Mouse (Mus musculus): ENCODE data around the gene Ergic1.
A peak's percentile ranks its signal among the peaks of the same experiment; 100 is the strongest.

The Ergic1 gene

GRCm38 (mm10) chr17:26575786-26576690 is 14.7 kb downstream of the Ergic1 start:
- DNase-seq (ENCODE audit: low spot score) = no peak

GRCm38 (mm10) chr17:26576833-26577232 is 15.5 kb downstream of the Ergic1 start:
- DNase-seq (ENCODE audit: low spot score) = no peak

- no peak for DNase-seq (ENCODE audit: low spot score)
Observed at GRCm38 (mm10) chr17:26577309-26577708, 16.0 kb downstream of the Ergic1 start.

GRCm38 (mm10) chr17:26578162-26578561 is 16.9 kb downstream of the Ergic1 start:
- no peak for DNase-seq (ENCODE audit: low spot score)

GRCm38 (mm10) chr17:26578771-26579170 is 17.5 kb downstream of the Ergic1 start:
- DNase-seq (ENCODE audit: low spot score) = no peak

GRCm38 (mm10) chr17:26579396-26579795 is 18.1 kb downstream of the Ergic1 start:
- no peak for DNase-seq (ENCODE audit: low spot score)

- DNase-seq (ENCODE audit: low spot score) = no peak
Observed at GRCm38 (mm10) chr17:26580873-26581401, 19.6 kb downstream of the Ergic1 start.

- DNase-seq (ENCODE audit: low spot score) = no peak
Observed at GRCm38 (mm10) chr17:26582297-26582696, 21.0 kb downstream of the Ergic1 start.

GRCm38 (mm10) chr17:26583056-26583455 is 21.8 kb downstream of the Ergic1 start:
- DNase-seq (ENCODE audit: low spot score) = no peak

- no peak for DNase-seq (ENCODE audit: low spot score)
Observed at GRCm38 (mm10) chr17:26583606-26584005, 22.3 kb downstream of the Ergic1 start.

GRCm38 (mm10) chr17:26584063-26584462 is 22.8 kb downstream of the Ergic1 start:
- DNase-seq (ENCODE audit: low spot score) = no peak

- DNase-seq (ENCODE audit: low spot score) = peak; percentile 68
Observed at GRCm38 (mm10) chr17:26584558-26585136, 23.4 kb downstream of the Ergic1 start.

GRCm38 (mm10) chr17:26587961-26588487 is 26.7 kb downstream of the Ergic1 start:
- DNase-seq (ENCODE audit: low spot score) = no peak

GRCm38 (mm10) chr17:26592510-26592909 is 31.2 kb downstream of the Ergic1 start:
- no peak for DNase-seq (ENCODE audit: low spot score)

GRCm38 (mm10) chr17:26593199-26593598 is 31.9 kb downstream of the Ergic1 start:
- DNase-seq (ENCODE audit: low spot score) = no peak

GRCm38 (mm10) chr17:26594171-26594570 is 32.9 kb downstream of the Ergic1 start:
- no peak for DNase-seq (ENCODE audit: low spot score)

- DNase-seq (ENCODE audit: low spot score) = no peak
Observed at GRCm38 (mm10) chr17:26594958-26595357, 33.7 kb downstream of the Ergic1 start.

- no peak for DNase-seq (ENCODE audit: low spot score)
Observed at GRCm38 (mm10) chr17:26595448-26596167, 34.3 kb downstream of the Ergic1 start.

- no peak for DNase-seq (ENCODE audit: low spot score)
Observed at GRCm38 (mm10) chr17:26596168-26596658, 34.9 kb downstream of the Ergic1 start.

- DNase-seq (ENCODE audit: low spot score) = no peak
Observed at GRCm38 (mm10) chr17:26596856-26597481, 35.7 kb downstream of the Ergic1 start.

- DNase-seq (ENCODE audit: low spot score) = no peak
Observed at GRCm38 (mm10) chr17:26598845-26599244, 37.6 kb downstream of the Ergic1 start.

All from embryo, embryonic 10 days (tissue).